Mouse (Mus musculus) regulatory T cell (primary cell): ENCODE data around the gene Mctp1.

Source experiments
- in situ Hi-C: fragments of 300-600 bp; cut with MboI, MseI; formaldehyde crosslinking; loops from one replicate; pipeline ENCODE4 v1.15.1; 2025; ENCODE audit warnings: high pct_unique_total_duplicates

Gene Mctp1

DNA sequence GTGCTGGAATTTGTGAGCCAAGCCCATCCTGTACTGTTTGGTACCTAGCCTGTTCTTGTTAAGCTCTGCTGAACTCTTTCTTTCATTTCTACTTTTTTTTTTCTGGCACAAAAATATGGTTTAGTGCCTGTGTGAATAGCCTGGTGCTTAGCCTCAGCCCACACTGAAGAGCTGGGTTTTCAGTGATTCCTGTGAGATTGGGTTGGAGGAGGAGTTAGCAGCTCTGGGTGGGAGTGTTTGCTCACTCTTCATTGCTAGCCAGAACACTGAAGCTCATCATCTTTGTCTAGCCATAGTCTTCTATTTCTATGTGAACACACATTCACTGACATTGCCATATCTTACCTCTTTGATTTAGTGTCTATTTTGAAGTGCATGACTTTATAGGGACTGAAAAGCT is 225.1 kb downstream of the Mctp1 start:
- in situ Hi-C loops: no loop called here

GRCm38 (mm10) chr13:76611499-76611898 is 227.2 kb downstream of the Mctp1 start:
- in situ Hi-C loops: no loop called here

GRCm38 (mm10) chr13:76620111-76620510 is 235.8 kb downstream of the Mctp1 start:
- in situ Hi-C loops: no loop called here

DNA sequence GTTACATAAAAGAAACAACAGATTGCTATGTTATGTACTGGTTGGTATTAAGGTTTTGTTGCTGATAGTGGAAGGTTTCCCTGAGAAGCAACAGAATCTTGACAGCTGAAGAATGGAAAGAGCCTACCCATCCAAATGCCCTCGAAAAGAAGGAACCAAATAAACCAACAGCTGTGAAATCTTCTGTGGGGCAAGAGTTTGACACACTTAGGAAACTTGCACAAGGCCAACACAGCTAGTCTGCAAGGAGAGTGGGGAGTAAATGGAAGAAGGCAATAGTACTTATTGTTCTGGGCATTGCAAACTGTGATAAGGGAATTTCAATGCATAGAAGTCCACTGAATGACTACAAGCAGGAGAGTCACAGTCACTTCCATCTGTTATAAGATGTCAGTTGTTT is 236.2 kb downstream of the Mctp1 start:
- in situ Hi-C loops: no loop called here

DNA sequence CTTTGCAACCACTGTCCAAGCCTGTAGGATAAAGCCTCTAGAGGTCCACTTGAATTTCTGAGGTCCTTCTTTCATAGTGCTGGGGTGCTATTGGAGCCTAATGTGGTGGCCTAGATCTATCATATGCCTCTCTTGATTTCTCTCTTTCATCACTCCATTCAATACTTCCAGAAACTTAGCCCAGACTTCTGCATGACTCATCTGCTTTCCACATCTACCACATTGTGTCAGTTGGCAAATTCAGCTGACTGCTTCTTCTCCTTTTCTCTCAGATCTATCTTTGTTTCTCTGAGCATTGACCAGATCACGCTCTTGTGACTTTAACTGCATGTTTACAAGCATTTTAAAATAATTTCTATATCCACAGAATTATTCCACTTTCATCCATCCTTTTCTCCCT is 249.4 kb downstream of the Mctp1 start:
- in situ Hi-C loops: no loop called here

DNA sequence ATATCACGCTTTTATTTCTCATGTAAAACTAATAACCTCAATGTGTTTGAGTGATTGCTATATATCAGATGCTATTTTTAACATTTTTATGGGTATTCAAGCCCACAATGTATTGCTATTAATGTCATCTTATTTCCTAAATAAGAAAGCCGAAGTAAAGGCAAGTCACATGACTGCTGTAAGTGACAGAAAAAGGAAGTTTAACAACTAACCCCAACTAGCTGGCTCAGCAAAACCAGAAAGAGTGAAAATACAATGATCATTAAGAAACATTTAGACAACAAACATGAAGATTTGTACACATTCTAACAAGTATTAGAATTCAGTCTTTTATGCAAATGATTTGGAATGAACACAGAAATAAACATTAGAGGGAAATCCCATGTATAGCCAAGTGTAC is 253.9 kb downstream of the Mctp1 start:
- in situ Hi-C loops: no loop called here

- in situ Hi-C loops: no loop called here
Measured at GRCm38 (mm10) chr13:76659523-76659922, 275.2 kb downstream of the Mctp1 start.

DNA sequence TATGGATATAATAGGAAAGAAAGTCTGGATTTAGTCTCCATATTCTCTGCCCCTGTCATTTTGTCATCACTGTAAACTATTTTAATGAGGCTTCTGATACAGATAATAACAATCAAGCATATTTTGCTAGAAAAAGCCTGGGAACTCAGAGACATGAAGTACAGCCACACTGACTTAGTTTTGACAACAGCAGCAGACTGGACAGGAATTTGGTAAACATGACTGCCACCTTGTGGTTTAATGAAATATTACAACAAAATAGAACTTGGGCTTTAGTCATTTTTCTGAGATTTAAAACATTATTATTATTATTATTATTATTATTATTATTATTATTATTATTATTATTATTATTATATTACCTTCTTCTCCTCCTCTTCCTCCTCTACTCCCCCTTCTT is 297.0 kb downstream of the Mctp1 start:
- in situ Hi-C loops: loop anchor here (10.0 kb wide), 1 partner anchor 256 kb away; no protein-coding TSS in a partner anchor

DNA sequence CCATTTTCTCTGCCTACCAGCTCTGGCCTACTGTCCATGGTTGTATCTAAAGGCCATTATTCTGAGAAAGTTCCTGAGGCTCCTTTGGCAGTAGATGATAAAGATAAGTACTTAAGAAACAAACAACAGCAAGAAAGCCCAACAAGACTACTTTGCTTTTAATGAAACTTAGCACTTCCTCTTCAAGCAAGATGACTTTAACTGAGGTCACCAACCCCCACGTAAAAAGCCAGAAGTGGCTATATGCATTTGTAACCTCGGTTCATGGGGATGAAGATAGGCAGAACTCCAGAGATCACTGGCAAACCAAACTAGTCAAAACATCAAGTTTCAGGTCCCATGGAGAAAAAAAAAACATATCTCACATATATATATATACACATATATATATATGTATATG is 305.0 kb downstream of the Mctp1 start:
- in situ Hi-C loops: loop anchor here (10.0 kb wide), 1 partner anchor 265 kb away; no protein-coding TSS in a partner anchor

- in situ Hi-C loops: no loop called here
Measured at GRCm38 (mm10) chr13:76690143-76690542, 305.8 kb downstream of the Mctp1 start.

- in situ Hi-C loops: no loop called here
Measured at GRCm38 (mm10) chr13:76690697-76691096, 306.4 kb downstream of the Mctp1 start.

DNA sequence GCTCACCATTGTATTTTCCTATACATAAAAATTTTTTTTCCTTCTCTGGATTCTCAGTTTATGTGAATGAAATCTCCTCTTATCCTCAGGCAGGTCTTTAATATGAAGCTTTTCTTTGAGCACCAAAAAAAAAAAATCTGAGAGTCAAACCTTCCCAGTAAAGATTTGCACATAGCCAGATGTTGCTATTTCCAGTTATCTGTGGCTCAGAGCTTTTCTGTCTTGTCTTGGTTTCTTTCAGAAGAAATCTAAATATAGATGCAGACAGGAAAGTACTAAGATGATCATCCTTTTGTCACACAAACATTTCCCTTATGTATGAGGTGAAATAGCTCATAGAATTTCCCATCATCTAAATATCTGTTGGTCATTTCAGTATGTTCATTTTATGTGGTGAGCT is 349.7 kb downstream of the Mctp1 start:
- in situ Hi-C loops: no loop called here

- in situ Hi-C loops: no loop called here
Measured at GRCm38 (mm10) chr13:76750663-76751429, 366.5 kb downstream of the Mctp1 start.

- in situ Hi-C loops: no loop called here
Measured at GRCm38 (mm10) chr13:76759832-76760490, 375.6 kb downstream of the Mctp1 start.

DNA sequence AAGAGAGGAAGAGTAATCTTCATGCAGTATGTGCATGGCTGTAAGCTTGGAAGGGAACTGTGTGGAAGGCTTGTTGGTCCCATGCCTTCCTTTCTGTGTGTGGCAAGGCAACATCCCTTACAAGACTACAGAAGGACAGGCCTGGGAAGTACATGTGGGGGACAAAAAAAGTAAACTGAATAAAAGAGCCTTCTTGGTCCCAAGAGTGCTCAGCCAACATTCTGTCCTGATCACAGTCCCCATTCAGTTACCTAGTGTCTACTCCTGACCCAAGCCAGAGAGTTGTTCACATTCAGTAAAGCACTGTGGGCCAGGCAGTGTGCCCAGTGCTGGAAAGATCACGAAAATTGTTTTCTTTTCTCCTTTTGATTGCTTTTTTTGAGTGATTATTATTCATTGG is 415.3 kb downstream of the Mctp1 start:
- in situ Hi-C loops: no loop called here

DNA sequence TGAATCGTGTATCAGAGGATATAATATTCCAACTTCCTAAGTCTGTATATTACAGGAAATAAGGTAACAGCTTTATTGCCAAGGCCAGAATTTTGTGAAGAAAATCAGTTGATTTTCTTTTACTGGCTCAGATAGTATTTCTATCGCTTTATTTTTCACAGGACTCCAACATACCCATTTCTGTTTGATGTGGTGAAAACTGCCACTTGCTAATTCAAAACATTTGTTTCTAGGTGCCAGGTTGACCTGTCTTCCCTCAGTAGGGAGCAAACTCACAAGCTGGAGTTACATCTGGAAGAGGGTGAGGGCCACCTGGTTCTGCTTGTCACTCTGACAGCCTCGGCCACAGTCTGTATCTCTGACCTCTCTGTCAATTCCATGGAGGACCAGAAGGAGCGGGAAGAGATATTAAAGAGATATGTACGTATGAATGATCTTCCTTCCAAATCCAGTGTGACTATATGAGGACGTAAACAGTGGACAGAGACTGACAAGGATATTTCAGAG is 416.8 kb downstream of the Mctp1 start:
- in situ Hi-C loops: no loop called here

DNA sequence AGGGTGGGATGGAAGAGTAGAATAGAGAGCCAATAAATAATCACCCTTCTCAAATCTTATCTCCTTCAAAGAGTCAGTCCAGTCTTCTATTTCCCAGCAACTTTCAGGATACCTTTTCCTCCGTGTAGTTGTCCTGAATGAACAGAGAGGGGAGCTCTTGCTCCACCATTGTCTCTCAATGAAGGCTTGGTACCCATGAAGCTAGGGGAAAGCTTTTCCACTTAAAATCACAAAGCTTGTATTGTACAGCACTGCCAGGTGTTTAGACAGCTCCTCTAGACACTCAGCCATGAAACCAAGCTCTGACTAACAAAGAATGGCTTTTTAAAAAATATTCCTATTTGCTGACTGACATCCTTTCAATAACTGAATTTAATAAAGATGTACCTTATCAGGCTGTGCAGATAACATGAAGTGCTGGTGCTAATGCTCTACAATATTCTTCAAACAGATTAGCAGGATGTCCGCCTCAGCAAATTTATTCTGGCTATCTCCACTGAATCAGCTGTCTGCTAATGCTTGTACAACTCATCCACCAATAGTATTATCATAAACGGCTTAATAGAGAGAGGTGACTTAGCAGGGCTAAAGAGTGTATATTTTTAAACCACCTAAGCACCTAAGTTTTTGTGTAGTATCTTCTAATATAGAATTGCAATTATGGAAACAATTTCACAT is 417.9 kb downstream of the Mctp1 start:
- in situ Hi-C loops: no loop called here

GRCm38 (mm10) chr13:76802926-76803325 is 418.6 kb downstream of the Mctp1 start:
- in situ Hi-C loops: no loop called here

DNA sequence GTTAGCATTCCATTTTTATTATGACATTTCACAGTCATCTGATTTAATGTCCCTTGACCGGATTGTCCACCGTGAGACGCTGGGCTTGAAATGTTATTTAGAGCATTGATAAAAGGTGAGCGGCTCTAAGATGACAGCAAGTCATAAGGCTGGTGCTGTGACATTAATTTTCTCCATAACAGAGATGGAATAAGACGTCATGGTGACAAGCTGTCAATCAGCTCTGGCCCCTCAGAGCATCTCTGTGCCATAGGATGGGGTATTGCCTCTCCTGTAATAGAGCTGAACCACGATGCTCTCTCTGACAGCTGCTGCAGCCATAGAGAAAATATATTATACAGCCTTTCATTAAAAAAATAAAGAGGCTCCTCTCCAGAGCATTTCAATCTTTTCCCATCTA is 419.5 kb downstream of the Mctp1 start:
- in situ Hi-C loops: no loop called here

DNA sequence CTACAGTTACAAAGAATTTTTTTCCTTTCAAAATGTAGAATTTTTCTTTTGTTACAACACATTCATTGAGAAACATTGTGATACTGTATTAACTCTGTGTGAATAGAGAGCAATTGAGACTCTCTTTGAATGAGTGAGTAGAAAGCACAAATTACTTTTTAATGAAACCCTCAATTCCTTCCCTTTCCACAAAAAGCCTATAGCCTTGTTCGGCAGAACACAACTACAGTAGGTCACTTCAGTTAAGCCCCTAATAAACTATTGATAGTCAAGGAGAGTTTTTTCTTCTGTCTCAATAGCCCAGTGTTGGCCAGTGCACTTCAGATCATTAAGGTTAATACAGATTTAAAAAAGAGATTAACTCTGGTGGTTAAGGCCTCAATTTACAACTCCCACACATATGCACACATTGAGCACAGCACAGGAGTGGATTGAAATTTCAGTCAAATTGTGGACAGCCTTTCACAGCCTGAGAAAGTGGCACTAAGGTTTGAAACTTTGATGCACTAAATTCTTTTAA is 424.6 kb downstream of the Mctp1 start:
- in situ Hi-C loops: no loop called here

DNA sequence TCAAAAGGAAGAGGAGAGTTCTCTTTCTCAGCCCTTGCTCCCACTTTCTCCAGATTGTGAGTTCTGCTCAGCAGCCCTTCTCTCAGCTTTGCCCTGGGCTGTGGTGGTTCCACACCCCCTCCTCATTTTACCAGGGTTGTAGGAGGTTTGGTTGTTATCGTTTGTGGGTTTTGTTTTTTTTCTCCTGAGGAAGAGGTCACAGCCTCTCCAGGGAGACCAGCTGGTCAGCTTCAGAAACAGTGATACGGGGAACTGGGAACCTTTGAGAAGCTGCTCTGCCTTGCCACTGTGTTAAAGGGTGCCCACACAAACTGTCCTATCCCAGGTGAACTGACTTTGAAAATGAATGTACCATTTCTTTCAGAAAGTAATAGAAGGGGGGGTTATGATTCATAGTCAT is 425.5 kb downstream of the Mctp1 start:
- in situ Hi-C loops: no loop called here

DNA sequence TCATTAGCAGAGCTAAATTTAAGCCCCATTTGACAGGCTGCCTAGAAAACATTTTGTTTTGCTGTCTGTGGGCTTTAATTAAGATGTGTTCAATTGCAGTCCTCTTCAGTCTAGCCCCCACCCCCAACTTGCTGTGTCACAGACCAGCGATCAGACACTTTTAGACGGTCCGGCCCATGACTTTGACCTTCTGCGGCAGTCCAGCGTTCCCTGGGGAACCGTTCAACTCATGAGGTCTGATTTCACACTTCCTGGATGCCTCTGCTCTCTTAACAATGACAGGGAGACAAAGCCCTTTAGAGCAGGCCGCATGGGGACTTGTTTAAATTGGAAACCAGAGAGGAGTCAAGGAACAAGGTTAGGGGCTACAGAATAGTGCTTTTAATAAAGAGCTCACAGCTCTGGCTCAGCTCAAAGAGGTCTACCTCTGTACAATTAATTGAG is 426.2 kb downstream of the Mctp1 start:
- in situ Hi-C loops: no loop called here
